Mouse (Mus musculus) liver, postnatal 0 days (tissue): ENCODE measurements around the gene Tpr.

Experiments
- CTCF ChIP-seq: sonication (generic); IDR thresholded peaks from 2 replicates; pipeline ENCODE4 v1.5.1; 2016; ENCODE audit warnings: antibody characterized with exemption, low read depth
- EP300 ChIP-seq: IDR thresholded peaks from 2 replicates; pipeline ENCODE4 v1.6.1; 2016; ENCODE audit warnings: antibody characterized with exemption, low read depth, mild to moderate bottlenecking

GRCm38 (mm10) chr1:150425665-150426064 lies 33.0 kb downstream of the Tpr start:
- no peak for TF ChIP-seq CTCF
- no peak for TF ChIP-seq EP300
